Mouse (Mus musculus): Measurements from ENCODE around the gene Lztfl1. TPM values are rescaled to one million over a fixed set of nuclear protein-coding genes. Genes with fewer than 3 reads are reported as not detected.

Lztfl1 gene
- polyA plus RNA-seq (2017; shearing (Covaris generic)) = 11.2 TPM

DNA sequence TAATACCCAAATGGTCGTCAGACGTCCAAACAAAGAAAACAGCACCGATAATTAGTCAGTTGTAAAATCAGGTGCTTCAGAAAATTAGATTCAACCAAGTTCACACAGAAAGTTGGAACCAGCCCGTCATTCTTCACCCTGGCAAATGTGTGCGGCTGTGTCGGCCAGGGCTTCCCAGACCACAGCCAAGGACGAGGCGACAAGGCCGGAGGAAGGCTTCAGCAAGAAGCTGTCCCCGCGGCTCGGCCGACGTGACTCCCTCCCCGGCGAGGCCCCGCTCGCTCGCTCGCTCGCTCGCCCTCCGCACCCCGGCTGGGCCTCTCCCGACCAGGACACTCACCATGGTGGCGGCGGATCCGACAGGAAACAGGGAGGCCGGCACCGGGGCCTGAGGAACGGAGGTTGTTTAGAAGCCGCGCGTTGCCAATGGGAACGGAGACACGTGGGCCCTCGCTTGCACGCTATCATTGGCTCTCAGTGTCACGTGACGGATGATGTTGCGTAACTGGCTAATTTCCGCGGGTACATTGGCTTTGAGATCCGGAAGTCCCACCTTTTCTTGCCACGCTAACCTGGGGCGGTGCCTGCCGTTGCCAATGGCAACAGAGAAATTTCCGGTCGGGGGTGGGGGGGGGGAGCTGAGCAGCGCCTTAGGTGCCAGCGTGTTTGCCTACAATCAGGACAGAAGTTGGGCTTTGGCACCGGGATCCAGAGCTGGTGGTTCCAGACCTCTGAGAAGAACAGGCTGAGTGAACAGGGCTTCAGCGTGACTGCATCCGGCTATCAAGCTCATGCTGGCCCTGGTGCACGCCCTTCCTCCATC is at the start of gene Lztfl1:
TSS of gene Lztfl1 (minus strand) at position 512 of the 823 bp plus-strand sequence.

DNA sequence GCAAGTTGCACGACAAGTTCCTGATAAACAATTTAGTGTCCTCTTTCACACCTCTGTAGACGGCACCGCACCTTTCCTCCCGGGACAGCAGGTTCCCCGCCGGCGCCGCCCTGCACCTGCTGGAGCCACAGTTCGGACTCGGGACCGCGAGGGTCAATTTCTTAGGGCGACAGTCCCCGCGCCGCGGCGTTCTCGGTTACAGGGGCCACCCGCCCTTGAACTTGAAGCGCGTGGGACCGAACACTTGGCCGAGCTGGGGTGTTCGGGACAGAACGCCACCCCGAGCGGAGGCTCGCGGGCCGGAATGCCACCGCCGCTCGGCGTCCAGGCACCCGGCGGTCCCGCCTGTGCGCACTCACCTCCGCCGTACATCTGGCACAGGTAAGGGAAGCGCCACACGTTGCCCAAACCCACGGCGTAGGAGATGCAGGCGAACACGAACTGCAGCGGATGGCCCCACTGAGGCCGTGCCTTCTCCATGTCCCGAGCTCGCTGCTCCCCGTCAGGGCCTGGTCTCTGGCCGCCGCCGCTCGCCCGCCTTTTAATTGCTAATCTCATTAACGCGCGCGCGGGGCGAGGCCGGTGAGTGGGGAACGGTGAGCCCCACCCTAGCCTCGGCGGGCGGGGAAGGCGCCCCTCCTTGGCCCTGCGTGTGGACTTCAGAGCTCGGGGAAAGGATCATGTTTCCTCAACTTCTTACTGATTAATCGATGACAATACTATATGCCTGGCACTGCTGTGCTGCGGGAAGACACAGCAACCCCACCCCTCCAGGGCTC is 39.0 kb downstream of the Lztfl1 start, which contains the start of the genes Ccr9 and Slc6a20a:
TSS of gene Ccr9 (plus strand) at position 113 of the 779 bp plus-strand sequence.
TSS of gene Slc6a20a (minus strand) at position 559 of the 779 bp plus-strand sequence.

Other genes starting within 250 kb of the Lztfl1 start
- 55.5 TPM for gene Limd1, start 239.0 kb downstream of the Lztfl1 start, polyA plus RNA-seq (2017; shearing (Covaris generic))
- 47.4 TPM for gene Sacm1l, start 187.9 kb downstream of the Lztfl1 start, polyA plus RNA-seq (2017; shearing (Covaris generic))
- gene Slc6a20b, start 85.1 kb downstream of the Lztfl1 start, polyA plus RNA-seq (2017; shearing (Covaris generic)) = 0.16 TPM
- gene Ccr9, start 39.3 kb downstream of the Lztfl1 start, polyA plus RNA-seq (2017; shearing (Covaris generic)) = 0.95 TPM
- not detected for gene Slc6a20a, start 38.8 kb downstream of the Lztfl1 start, polyA plus RNA-seq (2017; shearing (Covaris generic))
- gene Cxcr6, start 88.8 kb upstream of the Lztfl1 start, polyA plus RNA-seq (2017; shearing (Covaris generic)) = 0.66 TPM
- gene Fyco1, start 134.2 kb upstream of the Lztfl1 start, polyA plus RNA-seq (2017; shearing (Covaris generic)) = 22.4 TPM
- 0.15 TPM for gene Xcr1, start 144.3 kb upstream of the Lztfl1 start, polyA plus RNA-seq (2017; shearing (Covaris generic))

Data from naive thymus-derived CD4-positive, alpha-beta T cell, adult 5 months (primary cell).